Mouse (Mus musculus): ENCODE data around the gene Vmn1r199.
"Not testable (repeated sequence)": the region's sequence is repeated elsewhere in the genome, so short reads cannot be mapped to it uniquely, and the experiment has no call there.

Vmn1r199 gene

GRCm38 (mm10) chr13:22379518-22379917, at the start of gene Vmn1r199:
Gene Vmn1r199, plus strand, starts transcription at chr13:22379818.
- no peak for DNase-seq

GRCm38 (mm10) chr13:22333269-22333668, 46.3 kb upstream of the Vmn1r199 start:
- no peak for DNase-seq

GRCm38 (mm10) chr13:22335565-22335964, 44.1 kb upstream of the Vmn1r199 start:
- DNase-seq, result no peak

GRCm38 (mm10) chr13:22350064-22350463, 29.6 kb upstream of the Vmn1r199 start, which contains the start of gene Vmn1r198:
Gene Vmn1r198, plus strand, starts transcription at chr13:22350364.
- no peak for DNase-seq

GRCm38 (mm10) chr13:22350813-22351212, 28.8 kb upstream of the Vmn1r199 start:
- DNase-seq, result no peak

- DNase-seq, result not testable (repeated sequence)
Observed at GRCm38 (mm10) chr13:22381128-22381527, 1.5 kb downstream of the Vmn1r199 start.

GRCm38 (mm10) chr13:22383401-22383800, 3.8 kb downstream of the Vmn1r199 start:
- no peak for DNase-seq

- DNase-seq, result no peak
Observed at GRCm38 (mm10) chr13:22387050-22387449, 7.4 kb downstream of the Vmn1r199 start.

GRCm38 (mm10) chr13:22390073-22390472, 10.5 kb downstream of the Vmn1r199 start, which contains the start of gene Vmn1r200:
Gene Vmn1r200, plus strand, starts transcription at chr13:22390373.
- DNase-seq, result no peak

- no peak for DNase-seq
Observed at GRCm38 (mm10) chr13:22402978-22403377, 23.4 kb downstream of the Vmn1r199 start.

Measured in kidney, adult 9 months (tissue).